Mouse (Mus musculus): ENCODE data around the gene Pitpnm1.
"Not testable (repeated sequence)": the region's sequence is repeated elsewhere in the genome, so short reads cannot be mapped to it uniquely, and the experiment has no call there.

The Pitpnm1 gene

DNA sequence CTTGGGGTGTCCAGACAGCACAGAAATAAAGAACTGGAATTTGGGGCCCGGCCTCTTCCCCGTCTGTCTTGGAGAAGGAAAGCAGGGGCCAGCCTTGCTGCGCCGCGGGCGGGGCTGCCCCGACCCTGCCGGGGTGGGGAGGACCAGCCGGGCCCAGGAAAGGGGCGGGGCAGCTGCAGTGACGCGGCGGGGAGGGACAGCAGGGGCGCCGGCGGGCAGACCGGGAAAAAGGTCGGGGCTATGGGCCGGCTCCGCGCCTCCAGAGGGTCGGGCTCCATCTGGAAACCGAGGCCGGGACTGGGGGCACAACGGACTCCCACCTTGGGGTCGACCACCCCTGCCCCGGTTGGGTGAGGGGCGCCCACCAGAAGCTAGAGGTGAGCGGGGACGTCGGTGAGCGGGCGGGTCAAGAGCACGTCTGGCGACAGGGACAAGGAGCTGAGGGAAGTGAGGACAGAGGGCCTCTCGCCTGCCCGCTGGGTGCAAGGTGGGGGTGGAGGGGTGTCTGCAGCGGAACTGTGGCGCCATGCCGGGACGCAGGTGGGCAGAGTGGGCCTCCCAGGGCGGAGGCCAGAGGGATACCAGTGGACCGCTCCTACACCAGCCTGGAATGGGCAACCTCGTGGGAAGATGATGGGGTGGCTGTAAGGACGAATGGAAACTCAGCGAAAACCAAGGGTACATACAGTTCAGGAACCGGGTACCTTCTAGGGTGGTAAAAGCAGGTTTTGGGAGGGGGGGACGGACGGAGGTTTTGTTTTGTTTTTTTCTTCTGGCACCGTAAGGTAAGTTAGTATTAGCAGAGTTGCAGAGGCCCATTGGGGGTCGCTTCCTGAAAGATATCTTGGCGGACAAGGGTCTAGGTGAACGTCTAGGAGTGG is at the start of gene Pitpnm1:
Gene Pitpnm1 (plus strand): TSS at position 162 of the 881 bp plus-strand sequence.
- no peak for DNase-seq (ENCODE audit: low read depth, low spot score)

GRCm38 (mm10) chr19:4051016-4051415 is 48.8 kb upstream of the Pitpnm1 start:
- no peak for DNase-seq (ENCODE audit: low read depth, low spot score)

GRCm38 (mm10) chr19:4051741-4052515 is 47.9 kb upstream of the Pitpnm1 start:
- peak; percentile 45 for DNase-seq (ENCODE audit: low read depth, low spot score)

- no peak for DNase-seq (ENCODE audit: low read depth, low spot score)
These were observed 47.2 kb upstream of the Pitpnm1 start for GRCm38 (mm10) chr19:4052516-4053030.

DNA sequence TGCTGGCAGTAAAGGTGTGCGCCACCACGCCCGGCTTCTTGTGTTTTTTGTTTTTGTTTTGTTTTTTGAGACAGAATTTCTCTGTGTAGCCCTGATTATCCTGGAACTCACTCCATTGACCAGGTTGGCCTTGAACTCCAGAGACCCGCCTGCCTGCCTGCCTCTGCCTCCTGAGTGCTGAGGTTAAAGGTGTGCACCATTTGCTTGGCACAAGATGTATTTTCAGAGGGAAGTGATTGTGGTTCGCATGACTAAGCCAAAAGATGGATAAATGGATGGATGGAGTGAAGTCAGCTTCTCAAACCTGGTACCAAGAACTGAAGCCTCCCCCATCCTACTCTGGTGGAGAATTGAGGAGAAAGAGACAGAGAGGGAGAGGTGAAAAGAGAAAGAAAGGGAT is 45.2 kb upstream of the Pitpnm1 start:
- DNase-seq (ENCODE audit: low read depth, low spot score): no peak

- no peak for DNase-seq (ENCODE audit: low read depth, low spot score)
These were observed 44.4 kb upstream of the Pitpnm1 start for GRCm38 (mm10) chr19:4055216-4055946.

GRCm38 (mm10) chr19:4055947-4056693 is 43.7 kb upstream of the Pitpnm1 start:
- no peak for DNase-seq (ENCODE audit: low read depth, low spot score)

DNA sequence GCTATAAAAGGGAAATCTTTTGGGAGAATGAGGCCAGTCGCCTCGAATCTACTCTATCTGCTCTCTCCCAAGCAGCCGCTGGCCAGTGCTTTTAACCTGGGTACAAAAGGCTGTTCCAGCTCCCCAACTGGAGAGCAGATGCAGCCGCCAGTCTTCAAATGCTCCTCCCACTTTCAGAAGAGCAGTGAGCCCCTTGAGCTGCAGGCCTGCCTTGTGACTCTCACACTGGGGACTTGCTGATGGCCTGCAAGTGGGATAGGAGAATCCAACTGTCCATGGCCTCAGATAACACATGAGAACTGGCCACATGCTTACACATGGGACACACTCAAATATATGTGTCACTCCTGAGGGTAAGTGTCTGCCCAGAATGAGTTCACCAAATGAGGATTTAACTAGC is 43.1 kb upstream of the Pitpnm1 start:
- no peak for DNase-seq (ENCODE audit: low read depth, low spot score)

DNA sequence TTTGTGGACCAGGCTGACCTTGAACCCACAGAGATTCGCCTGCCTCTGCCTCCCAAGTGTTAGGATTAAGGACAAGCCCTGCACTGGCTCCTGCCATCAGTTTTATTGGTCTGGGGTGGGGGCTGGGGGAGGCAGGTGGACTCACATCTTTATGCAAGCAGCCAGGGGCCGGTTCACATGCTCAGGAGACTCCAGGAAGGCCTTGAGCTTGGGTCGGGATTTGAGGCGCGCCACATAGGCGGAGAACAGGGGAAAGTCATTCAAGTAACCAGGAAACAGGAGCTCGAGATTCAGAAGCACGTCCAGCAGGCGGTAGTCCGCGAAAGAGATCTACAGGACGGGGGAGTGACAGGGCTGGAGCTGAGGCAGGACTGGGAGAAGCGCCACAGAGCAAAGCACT is 42.4 kb upstream of the Pitpnm1 start:
- DNase-seq (ENCODE audit: low read depth, low spot score): no peak

DNA sequence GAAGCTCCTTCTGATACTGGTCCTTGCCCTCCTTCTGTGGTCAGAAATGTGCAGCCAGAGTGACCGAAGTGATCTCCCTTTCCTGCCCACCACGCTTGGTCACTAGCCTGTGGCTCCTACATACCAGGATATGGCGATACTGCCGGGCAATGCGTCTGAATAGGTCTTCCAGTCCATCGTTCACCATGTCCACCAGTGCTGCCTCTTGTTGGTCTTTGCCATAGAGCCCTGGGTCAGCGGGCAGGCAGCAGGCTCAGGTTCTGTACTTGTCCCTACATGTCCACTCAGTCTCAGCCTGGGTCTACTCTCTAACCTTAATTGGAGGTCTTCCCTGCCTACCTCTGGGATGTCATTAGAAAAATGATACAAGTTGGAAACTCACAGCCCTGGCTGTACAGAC is 41.8 kb upstream of the Pitpnm1 start:
- DNase-seq (ENCODE audit: low read depth, low spot score): no peak

- DNase-seq (ENCODE audit: low read depth, low spot score): no peak
These were observed 41.2 kb upstream of the Pitpnm1 start for GRCm38 (mm10) chr19:4058581-4058980.

- no peak for DNase-seq (ENCODE audit: low read depth, low spot score)
These were observed 40.6 kb upstream of the Pitpnm1 start, which contains the start of gene Gstp3 for GRCm38 (mm10) chr19:4059069-4059740. TSS of gene Gstp3 (minus strand) at chr19:4059569.

DNA sequence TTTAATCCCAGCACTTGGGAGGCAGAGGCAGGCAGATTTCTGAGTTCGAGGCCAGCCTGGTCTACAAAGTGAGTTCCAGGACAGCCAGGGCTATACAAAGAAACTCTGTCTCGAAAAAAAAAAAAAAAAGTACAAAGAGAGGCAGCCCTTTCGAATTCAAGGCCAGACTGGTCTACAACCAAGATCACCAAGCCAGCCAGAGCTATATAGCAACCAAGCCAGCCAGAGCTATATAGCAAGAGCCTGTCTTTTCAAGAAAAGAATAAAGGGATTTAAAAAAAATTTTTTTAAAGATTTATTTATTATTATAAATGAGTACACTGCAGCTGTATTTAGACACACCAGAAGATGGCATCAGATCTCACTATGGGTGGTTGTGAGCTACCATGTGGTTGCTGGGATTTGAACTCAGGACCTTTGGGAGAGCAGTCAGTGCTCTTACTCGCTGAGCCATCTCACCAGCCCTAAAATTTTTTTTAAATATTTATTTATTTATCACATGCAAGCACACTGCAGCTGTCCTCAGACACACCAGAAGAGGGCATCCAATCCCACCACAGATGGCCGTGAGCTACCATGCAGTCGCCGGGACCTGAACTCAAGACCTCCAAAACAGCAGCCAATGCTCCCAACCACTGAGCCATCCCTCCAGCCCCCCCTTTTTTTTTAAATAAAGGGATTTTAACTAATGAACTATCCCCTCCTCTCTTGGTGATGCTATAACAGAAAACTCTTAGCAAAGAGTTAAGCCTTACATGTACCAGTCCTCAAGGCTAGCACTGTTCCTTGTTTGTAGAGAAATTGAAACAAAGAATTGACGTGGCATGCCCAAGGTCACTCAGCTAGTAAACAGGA is 39.5 kb upstream of the Pitpnm1 start:
- not testable (repeated sequence) for DNase-seq (ENCODE audit: low read depth, low spot score)

DNA sequence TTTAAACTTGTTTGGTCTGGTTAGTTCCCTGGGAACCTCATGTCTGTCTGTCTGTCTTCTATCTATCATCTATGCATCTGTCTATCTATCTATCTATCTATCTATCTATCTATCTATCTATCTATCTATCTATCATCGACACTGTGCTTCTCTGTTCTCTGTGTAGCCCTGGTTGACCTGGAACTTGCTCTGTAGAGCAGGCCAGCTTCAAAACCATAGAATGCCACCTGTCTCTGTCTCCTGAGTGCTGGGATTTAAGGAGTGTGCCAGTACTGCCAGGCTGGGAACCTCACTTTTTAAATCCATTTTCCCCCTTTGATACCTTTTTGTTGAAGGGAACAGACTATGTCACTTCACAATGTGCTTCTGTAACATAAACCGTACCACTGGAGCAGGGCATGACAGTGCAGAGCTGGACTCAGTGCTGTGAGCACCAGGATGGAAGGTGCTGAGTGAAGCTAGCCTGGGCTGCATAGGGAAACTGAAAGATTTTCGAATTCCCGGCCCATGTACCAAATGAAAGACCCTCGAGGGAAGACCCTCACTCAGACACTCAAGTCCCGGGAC is 38.8 kb upstream of the Pitpnm1 start:
- no peak for DNase-seq (ENCODE audit: low read depth, low spot score)

DNA sequence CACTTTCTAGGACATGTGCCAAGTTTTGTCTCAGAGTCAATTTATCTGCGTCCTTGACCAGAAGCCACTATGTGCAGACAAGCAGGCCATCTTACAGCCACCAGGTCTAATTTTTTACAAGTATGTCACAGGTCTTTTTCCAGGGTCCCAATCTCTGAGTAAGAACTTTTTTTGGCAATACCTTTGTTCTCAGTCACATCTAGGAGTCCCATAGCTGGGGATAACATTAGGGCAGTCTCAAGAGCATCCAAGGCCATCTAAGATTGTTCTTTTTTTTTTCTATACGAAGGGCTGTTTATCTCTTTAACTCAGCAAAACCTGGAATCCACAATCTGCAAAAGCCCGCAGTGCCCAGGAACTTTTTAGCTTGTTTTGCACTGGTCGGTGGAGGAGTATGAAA is 36.4 kb upstream of the Pitpnm1 start:
- not testable (repeated sequence) for DNase-seq (ENCODE audit: low read depth, low spot score)

DNA sequence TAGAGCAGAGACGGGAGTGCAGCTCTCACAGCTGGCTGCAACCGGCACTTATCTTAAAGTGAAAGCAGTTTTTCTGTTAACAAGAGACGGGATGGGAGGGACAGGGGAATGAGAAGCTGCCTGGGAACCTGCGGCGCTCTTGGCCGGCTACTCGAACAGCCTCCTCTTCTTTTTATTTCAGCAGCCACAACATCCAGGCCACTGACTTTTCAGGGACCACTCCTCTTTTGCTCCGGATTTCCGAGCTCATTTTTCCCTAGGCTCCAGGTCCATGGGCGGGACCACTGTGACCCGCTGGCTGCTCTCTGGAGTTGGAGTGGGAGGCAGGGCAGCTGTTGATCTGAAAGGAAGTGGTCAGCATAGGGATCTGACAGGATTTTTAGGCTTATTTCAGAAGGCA is 35.3 kb upstream of the Pitpnm1 start:
- DNase-seq (ENCODE audit: low read depth, low spot score): not testable (repeated sequence)

- no peak for DNase-seq (ENCODE audit: low read depth, low spot score)
These were observed 33.5 kb upstream of the Pitpnm1 start for GRCm38 (mm10) chr19:4066280-4066679.

GRCm38 (mm10) chr19:4066877-4067276 is 32.9 kb upstream of the Pitpnm1 start:
- no peak for DNase-seq (ENCODE audit: low read depth, low spot score)

GRCm38 (mm10) chr19:4068242-4068641 is 31.6 kb upstream of the Pitpnm1 start:
- DNase-seq (ENCODE audit: low read depth, low spot score): not testable (repeated sequence)
